Mouse (Mus musculus) adrenal gland, adult (tissue): ENCODE data around the gene Ano10.
A peak's percentile ranks its signal among the peaks of the same experiment; 100 is the strongest.

Experiments
- DNase-seq, 2 experiments: peaks; one replicate each; pipeline ENCODE4 v3.0.0; 2022 to 2023; ENCODE audit warnings: low spot score in 1 of 2; ENCODE audit not compliant: inconsistent age in 2 of 2

Ano10 gene

GRCm38 (mm10) chr9:122294242-122294881 is at the start of gene Ano10:
Gene Ano10 (minus strand): TSS chr9:122294423.
- peak; percentile 98 to 99 for DNase-seq

GRCm38 (mm10) chr9:122343399-122343798 is 49.2 kb upstream of the Ano10 start:
- DNase-seq = no peak

GRCm38 (mm10) chr9:122339972-122340371 is 45.7 kb upstream of the Ano10 start:
- no peak for DNase-seq

- DNase-seq = peak in 1 of 2 experiments; percentile 33
These were observed 43.3 kb upstream of the Ano10 start for GRCm38 (mm10) chr9:122337510-122337931.

- peak in 1 of 2 experiments; percentile 31 for DNase-seq
These were observed 42.5 kb upstream of the Ano10 start for GRCm38 (mm10) chr9:122336677-122337076.

- DNase-seq = no peak
These were observed 34.0 kb upstream of the Ano10 start for GRCm38 (mm10) chr9:122328199-122328598.

GRCm38 (mm10) chr9:122325996-122326395 is 31.8 kb upstream of the Ano10 start:
- DNase-seq = no peak

GRCm38 (mm10) chr9:122322356-122322755 is 28.1 kb upstream of the Ano10 start:
- no peak for DNase-seq

- DNase-seq = no peak
These were observed 26.4 kb upstream of the Ano10 start for GRCm38 (mm10) chr9:122320626-122321025.

GRCm38 (mm10) chr9:122316562-122316961 is 22.3 kb upstream of the Ano10 start:
- peak in 1 of 2 experiments; percentile 9 for DNase-seq

- DNase-seq = no peak
These were observed 21.3 kb upstream of the Ano10 start for GRCm38 (mm10) chr9:122315501-122315900.

GRCm38 (mm10) chr9:122314942-122315341 is 20.7 kb upstream of the Ano10 start:
- DNase-seq = peak in 1 of 2 experiments; percentile 11

- DNase-seq = peak in 1 of 2 experiments; percentile 17
These were observed 20.2 kb upstream of the Ano10 start for GRCm38 (mm10) chr9:122314386-122314785.

- DNase-seq = peak in 1 of 2 experiments; percentile 22
These were observed 18.9 kb upstream of the Ano10 start for GRCm38 (mm10) chr9:122313128-122313527.

GRCm38 (mm10) chr9:122312296-122312990 is 18.2 kb upstream of the Ano10 start:
- DNase-seq = peak in 1 of 2 experiments; percentile 29

- peak; percentile 82 to 93 for DNase-seq
These were observed 17.0 kb upstream of the Ano10 start for GRCm38 (mm10) chr9:122311051-122311760.

- peak; percentile 85 to 98 for DNase-seq
These were observed 16.4 kb upstream of the Ano10 start for GRCm38 (mm10) chr9:122310613-122311049.

GRCm38 (mm10) chr9:122309013-122309980 is 15.1 kb upstream of the Ano10 start:
- DNase-seq = peak; percentile 47 to 72

GRCm38 (mm10) chr9:122305302-122305701 is 11.1 kb upstream of the Ano10 start:
- DNase-seq = peak in 1 of 2 experiments; percentile 35

GRCm38 (mm10) chr9:122296169-122296568 is 1.9 kb upstream of the Ano10 start:
- peak in 1 of 2 experiments; percentile 2 for DNase-seq
